Mouse (Mus musculus) kidney, postnatal 14 days (tissue): ENCODE data around the gene Pear1.
"Not testable (repeated sequence)": the region's sequence is repeated elsewhere in the genome, so short reads cannot be mapped to it uniquely, and the experiment has no call there.

Source experiments
- DNase-seq: peaks from one replicate; pipeline ENCODE4 v3.0.0; 2022; ENCODE audit warnings: mixed read lengths

Gene Pear1

GRCm38 (mm10) chr3:87824206-87824605, at the start of gene Pear1:
TSS of gene Pear1 (minus strand) at chr3:87824306.
- DNase-seq = not testable (repeated sequence)

- DNase-seq = not testable (repeated sequence)
These were observed 40.0 kb upstream of the Pear1 start for GRCm38 (mm10) chr3:87864111-87864510.

GRCm38 (mm10) chr3:87859813-87860212, 35.7 kb upstream of the Pear1 start:
- peak; percentile 80 for DNase-seq

GRCm38 (mm10) chr3:87857666-87858065, 33.6 kb upstream of the Pear1 start:
- no peak for DNase-seq

- no peak for DNase-seq
These were observed 31.8 kb upstream of the Pear1 start for GRCm38 (mm10) chr3:87855936-87856335.

- peak; percentile 67 for DNase-seq
These were observed 30.9 kb upstream of the Pear1 start for GRCm38 (mm10) chr3:87854795-87855568.

GRCm38 (mm10) chr3:87849117-87849516, 25.0 kb upstream of the Pear1 start:
- DNase-seq = no peak

- no peak for DNase-seq
These were observed 23.6 kb upstream of the Pear1 start for GRCm38 (mm10) chr3:87847680-87848079.

GRCm38 (mm10) chr3:87846650-87847110, 22.6 kb upstream of the Pear1 start, which contains the start of gene Sh2d2a:
TSS of gene Sh2d2a (plus strand) at chr3:87846755.
- no peak for DNase-seq

- DNase-seq = no peak
These were observed 22.1 kb upstream of the Pear1 start for GRCm38 (mm10) chr3:87846186-87846585.

- DNase-seq = no peak
These were observed 20.9 kb upstream of the Pear1 start for GRCm38 (mm10) chr3:87844981-87845380.

GRCm38 (mm10) chr3:87840858-87841257, 16.8 kb upstream of the Pear1 start:
- no peak for DNase-seq

- peak; percentile 78 for DNase-seq
These were observed 14.5 kb upstream of the Pear1 start for GRCm38 (mm10) chr3:87838622-87839021.

- DNase-seq = no peak
These were observed 9.4 kb upstream of the Pear1 start for GRCm38 (mm10) chr3:87833482-87833881.

- DNase-seq = no peak
These were observed 8.2 kb upstream of the Pear1 start for GRCm38 (mm10) chr3:87832109-87832859.

GRCm38 (mm10) chr3:87829025-87829424, 4.9 kb upstream of the Pear1 start:
- no peak for DNase-seq

- no peak for DNase-seq
These were observed 4.3 kb upstream of the Pear1 start for GRCm38 (mm10) chr3:87828435-87828834.

- DNase-seq = no peak
These were observed 5.9 kb downstream of the Pear1 start for GRCm38 (mm10) chr3:87818226-87818625.

GRCm38 (mm10) chr3:87816646-87817093, 7.4 kb downstream of the Pear1 start:
- DNase-seq = peak; percentile 85

GRCm38 (mm10) chr3:87816166-87816565, 7.9 kb downstream of the Pear1 start:
- DNase-seq = peak; percentile 29

- peak; percentile 61 for DNase-seq
These were observed 11.2 kb downstream of the Pear1 start for GRCm38 (mm10) chr3:87812873-87813272.

GRCm38 (mm10) chr3:87812413-87812812, 11.7 kb downstream of the Pear1 start:
- no peak for DNase-seq

GRCm38 (mm10) chr3:87811297-87811696, 12.8 kb downstream of the Pear1 start:
- no peak for DNase-seq
